Mouse (Mus musculus) lung, postnatal 0 days (tissue): ENCODE results near the gene Zfp706. TPM values are rescaled to one million over a fixed set of nuclear protein-coding genes. Genes with fewer than 3 reads are reported as not detected.
A peak's percentile ranks its signal among the peaks of the same experiment; 100 is the strongest.

ENCODE experiments used
- ATAC-seq: fragments of 200-750 bp; cut with Nextera tagmentation; 2 replicates; pipeline ENCODE4 v1.8.0; 2017; ENCODE audit warnings: moderate library complexity
- DNase-seq: peaks from one replicate; pipeline ENCODE4 v3.0.0-alpha.2; 2016; ENCODE audit warnings: low spot score
- H3K27ac ChIP-seq: fragments of 300-500 bp; sonication (generic); 2 replicates; pipeline ENCODE4 v1.5.1; 2014; ENCODE audit warnings: antibody characterized with exemption, mild to moderate bottlenecking, low read length, mixed read lengths
- H3K27me3 ChIP-seq: fragments of 300-500 bp; sonication (generic); replicated peaks from 2 replicates; pipeline ENCODE4 v1.6.1; 2014; ENCODE audit warnings: low read length, mixed read lengths; ENCODE audit not compliant: insufficient read depth
- H3K36me3 ChIP-seq: fragments of 300-500 bp; sonication (generic); 2 replicates; pipeline ENCODE4 v1.6.1; 2014; ENCODE audit warnings: low read length, mixed read lengths; ENCODE audit not compliant: insufficient read depth
- H3K4me1 ChIP-seq: fragments of 300-500 bp; sonication (generic); 2 replicates; pipeline ENCODE4 v1.6.1; 2014; ENCODE audit warnings: antibody characterized with exemption, low read depth, low read length, mixed read lengths; ENCODE audit not compliant: insufficient read depth
- H3K4me2 ChIP-seq: fragments of 300-500 bp; sonication (generic); replicated peaks from 2 replicates; pipeline ENCODE4 v1.6.1; 2014; ENCODE audit warnings: low read depth, mild to moderate bottlenecking, low read length, moderate library complexity, mixed read lengths
- H3K4me3 ChIP-seq: fragments of 300-500 bp; sonication (generic); 2 replicates; pipeline ENCODE4 v1.5.1; 2014; ENCODE audit warnings: low read depth, low read length
- H3K9ac ChIP-seq: fragments of 300-500 bp; sonication (generic); replicated peaks from 2 replicates; pipeline ENCODE4 v1.6.1; 2014; ENCODE audit warnings: low read depth, mild to moderate bottlenecking
- H3K9me3 ChIP-seq: fragments of 300-500 bp; sonication (generic); 2 replicates; pipeline ENCODE4 v1.6.1; 2016; ENCODE audit warnings: low read length, mixed read lengths
- CTCF ChIP-seq: IDR thresholded peaks from 2 replicates; pipeline ENCODE4 v1.5.1; 2016; ENCODE audit warnings: antibody characterized with exemption, mild to moderate bottlenecking
- EP300 ChIP-seq: IDR thresholded peaks from 2 replicates; pipeline ENCODE4 v1.6.1; 2016; ENCODE audit warnings: antibody characterized with exemption, mild to moderate bottlenecking, control low read depth
- WGBS: fragments of 180-500 bp; shearing (Covaris S2); extraction: QIAGEN DNeasy Blood & Tissue Kit; methylation state at CpG from one replicate; pipeline ENCODE4 v1.1.7; 2014; 5-methylcytosine and 5-hydroxymethylcytosine counted together
- polyA plus RNA-seq: library from polyadenylated mRNA; unstranded; fragments of >200 nt; fragmentation: Nextera tagmentation; extraction: Ambion mirVana; gene quantifications from 2 replicates; pipeline ENCODE4 v1.2.1, GENCODE M21; 2015

Zfp706 gene
- polyA plus RNA-seq, 1 experiment from 2014 or later: 428 TPM

GRCm38 (mm10) chr15:37020581-37021245, 13.1 kb upstream of the Zfp706 start:
- Histone ChIP-seq H3K27me3 (no peaks in the 10 kb centered on the region), H3K36me3 (no peaks in the 10 kb centered on the region), H3K9ac (no peak overlapping the region), H3K4me3 (no peak overlapping the region), H3K9me3 (no peaks in the 10 kb centered on the region), H3K4me1 (no peaks in the 10 kb centered on the region), H3K27ac (no peak overlapping the region), H3K4me2 (no peak overlapping the region)
- peak; percentile 71 for TF ChIP-seq CTCF
- TF ChIP-seq EP300: no peak
- ATAC-seq (no peak), DNase-seq (no peak)

- Histone ChIP-seq H3K4me2 (no peak overlapping the region), H3K36me3 (no peaks in the 10 kb centered on the region), H3K4me3 (no peak overlapping the region), H3K4me1 (no peaks in the 10 kb centered on the region), H3K9ac (no peak overlapping the region), H3K27me3 (no peaks in the 10 kb centered on the region), H3K27ac (no peak overlapping the region), H3K9me3 (no peaks in the 10 kb centered on the region)
- 73% methylated on average over 3 of the region's 3 CpGs for WGBS
- ATAC-seq: no peak
- no peak for TF ChIP-seq CTCF
- no peak for TF ChIP-seq EP300
- DNase-seq: no peak
Measured at GRCm38 (mm10) chr15:37019434-37019833, 11.9 kb upstream of the Zfp706 start.

GRCm38 (mm10) chr15:37011897-37012296, 4.3 kb upstream of the Zfp706 start:
- Histone ChIP-seq H3K4me2 (no peak overlapping the region), H3K4me3 (no peak overlapping the region), H3K36me3 (no peaks in the 10 kb centered on the region), H3K9me3 (no peaks in the 10 kb centered on the region), H3K4me1 (no peaks in the 10 kb centered on the region), H3K27me3 (no peaks in the 10 kb centered on the region), H3K27ac (no peak overlapping the region), H3K9ac (no peak overlapping the region)
- DNase-seq: no peak
- no peak for ATAC-seq
- whole genome bisulfite sequencing: 88% methylated on average over 7 of the region's 7 CpGs
- TF ChIP-seq CTCF: no peak
- no peak for TF ChIP-seq EP300

GRCm38 (mm10) chr15:37011316-37011715, 3.7 kb upstream of the Zfp706 start:
- Histone ChIP-seq H3K4me1 (no peaks in the 10 kb centered on the region), H3K9me3 (no peaks in the 10 kb centered on the region), H3K27me3 (no peaks in the 10 kb centered on the region), H3K9ac (no peak overlapping the region), H3K27ac (no peak overlapping the region), H3K36me3 (no peaks in the 10 kb centered on the region), H3K4me3 (no peak overlapping the region), H3K4me2 (no peak overlapping the region)
- no peak for ATAC-seq
- DNase-seq: no peak
- no peak for TF ChIP-seq EP300
- no peak for TF ChIP-seq CTCF
- 41% methylated on average over 3 of the region's 3 CpGs for WGBS

GRCm38 (mm10) chr15:37008546-37008945, 973 bp upstream of the Zfp706 start:
- H3K9me3 ChIP-seq: no peaks in the 10 kb centered on the region
- H3K4me3 ChIP-seq: no peak overlapping the region
- DNase-seq: no peak
- TF ChIP-seq EP300: no peak
- H3K4me1 ChIP-seq: peaks cover 7% of the 10 kb centered on the region; the same call in 1 of the 2 replicates
- no peak overlapping the region for H3K9ac ChIP-seq
- H3K27me3 ChIP-seq: no peaks in the 10 kb centered on the region
- ATAC-seq: no peak
- no peak overlapping the region for H3K4me2 ChIP-seq
- H3K36me3 ChIP-seq: no peaks in the 10 kb centered on the region
- no peak overlapping the region for H3K27ac ChIP-seq

- H3K27ac ChIP-seq: peak overlapping the region; percentile 99
- peak overlapping the region; percentile 95 for H3K4me3 ChIP-seq
- peak overlapping the region; percentile 99 for H3K9ac ChIP-seq
- peaks cover 7% of the 10 kb centered on the region; the same call in 1 of the 2 replicates for H3K4me1 ChIP-seq
- 29% methylated on average over 8 of the region's 8 CpGs for WGBS
- TF ChIP-seq EP300: no peak
- no peaks in the 10 kb centered on the region for H3K27me3 ChIP-seq
- no peaks in the 10 kb centered on the region for H3K36me3 ChIP-seq
- DNase-seq (no peak), ATAC-seq (no peak)
- H3K4me2 ChIP-seq: peak overlapping the region; percentile 76
- no peaks in the 10 kb centered on the region for H3K9me3 ChIP-seq
Measured at GRCm38 (mm10) chr15:37007959-37008419, 416 bp upstream of the Zfp706 start.
